Mouse (Mus musculus) limb, embryonic 15.5 days (tissue): ENCODE results near the gene Lasp1. TPM values are rescaled to one million over a fixed set of nuclear protein-coding genes. Genes with fewer than 3 reads are reported as not detected.
"Not testable (repeated sequence)": the region's sequence is repeated elsewhere in the genome, so short reads cannot be mapped to it uniquely, and the experiment has no call there.

Experiments used
- ATAC-seq: fragments of 200-750 bp; cut with Nextera tagmentation; 2 replicates; pipeline ENCODE4 v1.8.0; 2017; ENCODE audit warnings: low read depth, moderate TSS enrichment; ENCODE audit not compliant: insufficient number of reproducible peaks, low FRiP score, low TSS enrichment
- H3K27ac ChIP-seq: fragments of 300-500 bp; sonication (generic); 2 replicates; pipeline ENCODE4 v1.5.1; 2015; ENCODE audit warnings: moderate library complexity, mild to moderate bottlenecking, inconsistent platforms
- H3K27me3 ChIP-seq: fragments of 300-500 bp; sonication (generic); 2 replicates; pipeline ENCODE4 v1.6.1; 2015; ENCODE audit warnings: inconsistent platforms
- H3K36me3 ChIP-seq: fragments of 300-500 bp; sonication (generic); 2 replicates; pipeline ENCODE4 v1.6.1; 2015; ENCODE audit warnings: inconsistent platforms
- H3K4me1 ChIP-seq: fragments of 300-500 bp; sonication (generic); 2 replicates; pipeline ENCODE4 v1.6.1; 2015; ENCODE audit warnings: inconsistent platforms
- H3K4me2 ChIP-seq: fragments of 300-500 bp; sonication (generic); 2 replicates; pipeline ENCODE4 v1.6.1; 2015; ENCODE audit warnings: mild to moderate bottlenecking, inconsistent platforms
- H3K4me3 ChIP-seq: fragments of 300-500 bp; sonication (generic); 2 replicates; pipeline ENCODE4 v1.5.1; 2015; ENCODE audit warnings: mild to moderate bottlenecking, inconsistent platforms
- H3K9ac ChIP-seq: fragments of 300-500 bp; sonication (generic); 2 replicates; pipeline ENCODE4 v1.6.1; 2015; ENCODE audit warnings: inconsistent platforms
- H3K9me3 ChIP-seq: fragments of 300-500 bp; sonication (generic); 2 replicates; pipeline ENCODE4 v1.6.1; 2016; ENCODE audit warnings: inconsistent platforms
- WGBS: fragments of 180-500 bp; shearing (Covaris S2); methylation state at CpG from one replicate; pipeline ENCODE4 v1.1.7; 2015; 5-methylcytosine and 5-hydroxymethylcytosine counted together
- polyA plus RNA-seq: library from polyadenylated mRNA; unstranded; fragments of >200 nt; fragmentation: Nextera tagmentation; extraction: Ambion mirVana; gene quantifications from 2 replicates; pipeline ENCODE4 v1.2.1, GENCODE M21; 2015

Lasp1 gene
- polyA plus RNA-seq, 1 experiment from 2014 or later: 131 TPM

- no peaks in the 10 kb centered on the region for H3K27me3 ChIP-seq
- H3K9me3 ChIP-seq: no peaks in the 10 kb centered on the region
- H3K4me2 ChIP-seq: no peak overlapping the region
- H3K4me3 ChIP-seq: no peak overlapping the region
- peaks cover 81% of the 10 kb centered on the region for H3K36me3 ChIP-seq
- no peak overlapping the region for H3K27ac ChIP-seq
- no peak for ATAC-seq
- WGBS: 63% methylated on average over 6 of the region's 6 CpGs
- peaks cover 7% of the 10 kb centered on the region; the same call in 1 of the 2 replicates for H3K4me1 ChIP-seq
- H3K9ac ChIP-seq: no peak overlapping the region
Observed at GRCm38 (mm10) chr11:97824895-97825294, 26.1 kb downstream of the Lasp1 start.

GRCm38 (mm10) chr11:97825295-97825694 lies 26.5 kb downstream of the Lasp1 start:
- no peaks in the 10 kb centered on the region for H3K27me3 ChIP-seq
- H3K9me3 ChIP-seq: no peaks in the 10 kb centered on the region
- 84% methylated on average over 10 of the region's 10 CpGs for WGBS
- H3K4me2 ChIP-seq: no peak overlapping the region
- H3K36me3 ChIP-seq: peaks cover 81% of the 10 kb centered on the region
- H3K27ac ChIP-seq: no peak overlapping the region
- H3K4me1 ChIP-seq: 0 out of 2 replicates have a peak, but pooled peaks cover 5% of the 10 kb centered on the region
- ATAC-seq: no peak
- no peak overlapping the region for H3K4me3 ChIP-seq
- H3K9ac ChIP-seq: no peak overlapping the region

- Histone ChIP-seq H3K4me2 (no peak overlapping the region), H3K4me3 (no peak overlapping the region), H3K9ac (no peak overlapping the region), H3K9me3 (no peaks in the 10 kb centered on the region), H3K27me3 (no peaks in the 10 kb centered on the region), H3K27ac (no peak overlapping the region), H3K4me1 (no peaks in the 10 kb centered on the region), H3K36me3 (peaks cover 81% of the 10 kb centered on the region)
- ATAC-seq: no peak
- WGBS: 76% methylated on average over 9 of the region's 9 CpGs
Observed at GRCm38 (mm10) chr11:97825971-97826370, 27.2 kb downstream of the Lasp1 start.

- ATAC-seq: no peak
- WGBS: 79% methylated on average over 7 of the region's 7 CpGs
- H3K9me3 ChIP-seq: no peaks in the 10 kb centered on the region
- H3K4me2 ChIP-seq: no peak overlapping the region
- H3K27me3 ChIP-seq: no peaks in the 10 kb centered on the region
- H3K27ac ChIP-seq: no peak overlapping the region
- no peaks in the 10 kb centered on the region for H3K4me1 ChIP-seq
- no peak overlapping the region for H3K4me3 ChIP-seq
- H3K36me3 ChIP-seq: peaks cover 78% of the 10 kb centered on the region
- H3K9ac ChIP-seq: no peak overlapping the region
Observed at GRCm38 (mm10) chr11:97826414-97826813, 27.6 kb downstream of the Lasp1 start.

GRCm38 (mm10) chr11:97827654-97828053 lies 28.9 kb downstream of the Lasp1 start:
- H3K9ac ChIP-seq: no peak overlapping the region
- no peak overlapping the region for H3K27ac ChIP-seq
- no peaks in the 10 kb centered on the region for H3K4me1 ChIP-seq
- H3K9me3 ChIP-seq: no peaks in the 10 kb centered on the region
- no peak overlapping the region for H3K4me2 ChIP-seq
- peaks cover 83% of the 10 kb centered on the region for H3K36me3 ChIP-seq
- no peak overlapping the region for H3K4me3 ChIP-seq
- 76% methylated on average over 6 of the region's 6 CpGs for WGBS
- no peak for ATAC-seq
- no peaks in the 10 kb centered on the region for H3K27me3 ChIP-seq

- Histone ChIP-seq H3K9me3 (no peaks in the 10 kb centered on the region), H3K4me2 (no peak overlapping the region), H3K27ac (no peak overlapping the region), H3K4me3 (no peak overlapping the region), H3K27me3 (no peaks in the 10 kb centered on the region), H3K9ac (no peak overlapping the region), H3K36me3 (peaks cover 86% of the 10 kb centered on the region), H3K4me1 (no peaks in the 10 kb centered on the region)
- 88% methylated on average over 7 of the region's 7 CpGs for WGBS
- no peak for ATAC-seq
Observed at GRCm38 (mm10) chr11:97829365-97829764, 30.6 kb downstream of the Lasp1 start.

- Histone ChIP-seq H3K4me2 (no peak overlapping the region), H3K36me3 (peaks cover 86% of the 10 kb centered on the region), H3K9ac (no peak overlapping the region), H3K9me3 (no peaks in the 10 kb centered on the region), H3K4me1 (no peaks in the 10 kb centered on the region), H3K27ac (0 out of 2 replicates have a peak overlapping the region, but pooled peaks have one; percentile 1), H3K4me3 (no peak overlapping the region), H3K27me3 (no peaks in the 10 kb centered on the region)
- WGBS: 84% methylated on average over 12 of the region's 12 CpGs
- ATAC-seq: no peak
Observed at GRCm38 (mm10) chr11:97829913-97830476, 31.2 kb downstream of the Lasp1 start.

- Histone ChIP-seq H3K27ac (0 out of 2 replicates have a peak overlapping the region, but pooled peaks have one; percentile 1), H3K4me2 (no peak overlapping the region), H3K4me3 (no peak overlapping the region), H3K9me3 (no peaks in the 10 kb centered on the region), H3K4me1 (no peaks in the 10 kb centered on the region), H3K36me3 (peaks cover 85% of the 10 kb centered on the region), H3K9ac (no peak overlapping the region), H3K27me3 (no peaks in the 10 kb centered on the region)
- no peak for ATAC-seq
- 85% methylated on average over 6 of the region's 6 CpGs for WGBS
Observed at GRCm38 (mm10) chr11:97830501-97830900, 31.7 kb downstream of the Lasp1 start.

- H3K9ac ChIP-seq: no peak overlapping the region
- peaks cover 87% of the 10 kb centered on the region for H3K36me3 ChIP-seq
- no peak overlapping the region for H3K4me2 ChIP-seq
- H3K4me3 ChIP-seq: no peak overlapping the region
- H3K9me3 ChIP-seq: no peaks in the 10 kb centered on the region
- WGBS: 82% methylated on average over 11 of the region's 11 CpGs
- H3K27me3 ChIP-seq: no peaks in the 10 kb centered on the region
- H3K27ac ChIP-seq: no peak overlapping the region
- ATAC-seq: no peak
- H3K4me1 ChIP-seq: no peaks in the 10 kb centered on the region
Observed at GRCm38 (mm10) chr11:97832001-97832400, 33.2 kb downstream of the Lasp1 start.

GRCm38 (mm10) chr11:97833352-97833751 lies 34.6 kb downstream of the Lasp1 start:
- no peak for ATAC-seq
- no peaks in the 10 kb centered on the region for H3K4me1 ChIP-seq

GRCm38 (mm10) chr11:97836541-97836940 lies 37.7 kb downstream of the Lasp1 start:
- WGBS: 59% methylated on average over 8 of the region's 8 CpGs
- Histone ChIP-seq H3K4me1 (peaks cover 14% of the 10 kb centered on the region), H3K36me3 (peaks cover 67% of the 10 kb centered on the region), H3K27me3 (no peaks in the 10 kb centered on the region), H3K9ac (no peak overlapping the region), H3K4me2 (no peak overlapping the region), H3K27ac (no peak overlapping the region), H3K9me3 (no peaks in the 10 kb centered on the region), H3K4me3 (no peak overlapping the region)
- ATAC-seq: no peak

More at GRCm38 (mm10) chr11:97833352-97833751, 34.6 kb downstream of the Lasp1 start:
- no peak overlapping the region for H3K27ac ChIP-seq
- no peak overlapping the region for H3K4me3 ChIP-seq
- H3K9ac ChIP-seq: no peak overlapping the region
- peaks cover 86% of the 10 kb centered on the region for H3K36me3 ChIP-seq
- WGBS: 87% methylated on average over 15 of the region's 15 CpGs
- no peaks in the 10 kb centered on the region for H3K9me3 ChIP-seq
- H3K4me2 ChIP-seq: no peak overlapping the region
- no peaks in the 10 kb centered on the region for H3K27me3 ChIP-seq

- ATAC-seq, H3K4me2 ChIP-seq, H3K27me3 ChIP-seq, H3K27ac ChIP-seq, H3K9me3 ChIP-seq, H3K9ac ChIP-seq, H3K4me3 ChIP-seq: not testable (repeated sequence)
- Histone ChIP-seq H3K36me3 (peaks cover 62% of the 10 kb centered on the region), H3K4me1 (peaks cover 15% of the 10 kb centered on the region)
- WGBS: 85% methylated on average over 9 of the region's 9 CpGs
Observed at GRCm38 (mm10) chr11:97837051-97837450, 38.3 kb downstream of the Lasp1 start.
